Mouse (Mus musculus) spleen, postnatal 36 days (tissue): Measurements from ENCODE around the gene Zcchc7.

ENCODE experiments used
- DNase-seq, 2 experiments: peaks; one replicate each; pipeline ENCODE4 v3.0.0; 2022; ENCODE audit warnings: low spot score in 2 of 2, mixed read lengths in 1 of 2

Gene Zcchc7

DNA sequence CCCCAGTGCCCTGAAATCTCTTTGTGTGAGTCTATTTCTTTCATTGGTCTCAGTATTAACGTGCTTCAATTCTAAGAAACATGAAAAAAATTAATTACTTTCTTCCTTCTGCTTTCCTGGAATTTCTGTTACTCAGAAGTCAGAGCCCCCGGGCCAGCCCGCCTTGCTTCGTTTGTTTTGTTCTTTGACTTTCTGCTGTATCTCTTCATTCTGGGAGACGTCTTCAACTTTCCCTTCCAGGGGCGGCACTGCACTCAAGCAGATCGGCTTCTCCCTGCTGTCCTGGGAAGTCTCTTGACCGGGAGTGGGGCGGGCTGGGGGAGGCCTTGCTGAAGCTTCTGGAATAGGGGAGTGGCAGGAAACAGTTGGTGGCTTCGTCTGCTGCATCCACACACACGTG lies 207.5 kb downstream of the Zcchc7 start:
- no peak for DNase-seq

DNA sequence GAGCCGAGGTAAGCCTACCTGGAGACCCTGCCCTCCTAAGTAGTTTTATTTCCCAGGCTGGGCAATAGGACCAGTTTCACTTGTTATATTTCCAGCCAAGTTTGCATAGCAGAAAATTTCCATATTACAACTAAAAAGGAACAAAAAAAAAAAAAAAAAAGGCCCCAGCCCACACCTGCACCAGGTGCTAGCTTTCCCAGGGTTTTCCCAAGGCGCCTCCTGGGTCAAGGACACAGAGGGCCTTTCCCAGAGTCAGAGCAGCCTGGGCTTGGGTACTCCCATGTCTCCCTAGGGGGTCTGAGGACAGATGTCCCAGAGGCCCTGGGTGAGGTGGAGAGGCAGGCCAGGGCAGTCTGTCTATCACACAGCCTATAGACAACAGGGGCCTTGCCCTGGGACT lies 209.5 kb downstream of the Zcchc7 start:
- no peak for DNase-seq

DNA sequence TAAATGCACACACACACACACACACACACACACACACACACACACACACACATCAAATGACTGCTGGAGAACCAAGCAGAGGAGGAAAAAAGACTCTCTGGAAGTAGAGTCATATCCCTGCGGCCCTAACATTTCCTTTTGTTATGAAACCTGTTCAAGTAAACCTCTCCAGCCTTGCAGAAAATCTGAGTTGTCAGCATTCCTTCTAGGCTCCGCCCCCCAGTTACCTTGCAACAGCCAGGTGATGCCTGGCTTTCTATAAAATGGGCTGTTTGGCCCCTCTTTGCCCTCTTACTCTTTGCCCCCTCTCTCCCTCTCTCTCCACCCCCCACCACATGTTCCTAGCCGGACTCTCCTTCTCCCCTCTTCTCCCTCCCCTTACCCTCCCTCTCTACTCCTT lies 210.1 kb downstream of the Zcchc7 start:
- DNase-seq = no peak

DNA sequence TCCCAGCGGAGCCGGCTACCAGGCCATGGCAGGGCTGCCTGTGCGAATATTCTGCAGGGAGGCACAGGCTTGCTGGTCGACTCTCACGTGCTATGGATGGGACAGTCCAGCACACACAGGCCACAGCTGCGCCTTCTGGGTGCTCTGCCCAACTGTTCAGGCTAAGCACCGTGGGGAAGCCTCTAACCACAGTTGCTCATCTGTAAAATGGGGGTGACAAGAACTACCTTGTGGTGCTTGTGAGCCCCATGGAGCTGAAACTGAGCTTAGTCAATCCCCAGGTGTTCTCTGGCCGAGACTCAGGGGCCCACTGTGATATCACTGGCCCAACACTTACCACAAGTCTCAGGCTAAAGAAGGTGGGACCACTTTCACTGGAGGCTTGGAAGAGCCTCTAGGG lies 211.7 kb downstream of the Zcchc7 start:
- DNase-seq = peak; percentile 80 to 81

DNA sequence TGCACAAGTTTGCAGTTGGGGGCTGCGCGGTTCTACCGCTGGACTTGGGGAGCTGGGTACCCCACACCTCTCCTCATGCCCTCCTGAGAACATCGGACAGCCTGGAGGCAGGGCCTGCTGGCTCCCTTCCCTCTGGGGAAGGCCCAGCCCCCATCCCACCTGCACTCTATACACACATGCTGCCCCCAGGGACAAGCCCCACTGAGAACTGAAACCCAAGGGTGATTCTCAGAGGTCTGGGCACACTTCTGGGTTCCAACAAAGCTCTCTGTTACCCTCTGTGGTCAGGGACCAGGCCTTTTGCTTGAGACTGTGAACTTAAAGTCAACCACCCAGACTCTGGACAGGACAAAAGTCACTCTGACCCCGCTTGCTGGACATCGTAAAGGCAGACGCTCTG lies 214.4 kb downstream of the Zcchc7 start:
- DNase-seq = peak; percentile 92 to 93

DNA sequence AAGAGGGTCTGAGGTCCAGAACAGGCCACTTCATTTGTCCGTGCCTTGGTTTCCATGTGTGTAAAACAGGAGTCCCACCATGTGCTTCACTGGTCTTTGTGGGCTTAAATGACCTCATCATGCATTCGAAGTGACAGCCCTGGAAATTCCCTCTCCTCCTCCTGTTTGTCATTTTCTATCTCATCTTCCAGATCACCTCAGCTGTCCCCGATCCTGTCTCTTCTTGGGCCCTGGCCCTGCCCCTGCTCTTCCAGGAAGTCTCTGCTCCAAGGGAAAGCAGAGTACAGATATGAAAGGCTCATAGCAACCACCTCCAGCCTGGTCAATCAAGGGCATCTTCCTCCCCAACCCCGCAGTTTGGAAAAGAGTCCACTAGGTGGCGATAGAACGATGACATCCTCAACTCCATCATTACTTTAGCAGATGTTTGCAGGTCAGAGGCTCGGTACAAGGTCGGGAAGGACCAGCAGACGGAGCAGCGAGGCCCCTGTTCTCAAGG lies 215.0 kb downstream of the Zcchc7 start:
- peak; percentile 61 to 76 for DNase-seq

DNA sequence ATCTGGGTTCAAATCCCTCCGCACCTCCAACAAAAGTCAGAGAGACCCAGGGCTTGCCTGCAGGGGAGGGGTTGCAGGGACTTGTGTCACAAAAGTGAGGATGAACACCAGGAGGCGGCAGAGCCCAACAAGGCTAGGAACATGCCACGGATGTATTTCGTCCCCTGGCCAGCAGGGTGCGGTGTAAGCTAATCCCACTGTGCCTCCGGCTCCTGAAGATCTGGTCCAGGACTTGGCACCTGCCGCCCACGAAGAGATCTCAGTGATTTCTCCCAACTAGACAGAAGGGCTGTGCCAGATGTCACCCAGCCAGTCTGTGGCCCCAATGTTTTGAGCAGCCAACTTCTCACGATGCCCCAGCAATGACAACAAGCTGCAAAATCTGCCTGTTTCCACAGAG lies 217.8 kb downstream of the Zcchc7 start:
- DNase-seq = peak; percentile 83 to 88

DNA sequence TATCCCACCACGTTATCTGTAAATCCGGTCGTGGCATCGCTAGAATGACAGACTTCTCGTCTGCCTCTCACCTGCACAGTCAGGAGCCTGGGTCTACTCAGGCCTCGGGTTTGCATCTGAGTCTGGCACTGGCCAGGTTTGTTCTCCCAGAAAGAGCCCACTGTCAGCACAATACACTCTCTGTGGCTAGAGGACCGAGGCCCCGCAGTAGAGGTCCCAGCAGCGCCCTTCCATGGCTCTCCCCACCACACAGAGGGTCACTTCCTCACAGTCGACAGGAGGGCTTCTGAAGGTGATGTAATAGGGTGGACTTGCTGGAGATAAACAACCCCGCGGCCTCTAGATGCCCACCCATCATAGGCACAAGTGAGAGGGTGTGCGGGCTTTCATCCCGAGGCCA lies 218.2 kb downstream of the Zcchc7 start:
- DNase-seq = no peak

DNA sequence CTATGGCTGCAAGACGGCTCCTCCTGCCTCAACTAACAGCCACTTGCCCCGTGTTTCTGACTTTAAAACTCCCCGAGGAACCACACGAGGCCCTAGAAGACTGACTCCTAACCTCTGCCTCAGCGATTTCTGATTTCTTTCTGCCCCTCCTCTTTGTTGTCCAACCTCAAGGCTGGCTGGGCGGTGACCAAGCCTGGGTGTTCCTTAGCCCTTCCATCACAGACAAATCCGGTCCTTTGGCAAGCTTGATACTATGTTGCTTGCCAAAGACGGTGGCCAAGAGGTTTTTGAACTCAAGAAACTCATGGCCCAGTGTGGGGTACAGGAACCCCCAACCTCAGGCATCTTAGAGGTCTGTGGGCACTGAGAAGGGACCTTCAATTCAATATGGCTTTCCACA lies 218.7 kb downstream of the Zcchc7 start:
- DNase-seq = no peak

DNA sequence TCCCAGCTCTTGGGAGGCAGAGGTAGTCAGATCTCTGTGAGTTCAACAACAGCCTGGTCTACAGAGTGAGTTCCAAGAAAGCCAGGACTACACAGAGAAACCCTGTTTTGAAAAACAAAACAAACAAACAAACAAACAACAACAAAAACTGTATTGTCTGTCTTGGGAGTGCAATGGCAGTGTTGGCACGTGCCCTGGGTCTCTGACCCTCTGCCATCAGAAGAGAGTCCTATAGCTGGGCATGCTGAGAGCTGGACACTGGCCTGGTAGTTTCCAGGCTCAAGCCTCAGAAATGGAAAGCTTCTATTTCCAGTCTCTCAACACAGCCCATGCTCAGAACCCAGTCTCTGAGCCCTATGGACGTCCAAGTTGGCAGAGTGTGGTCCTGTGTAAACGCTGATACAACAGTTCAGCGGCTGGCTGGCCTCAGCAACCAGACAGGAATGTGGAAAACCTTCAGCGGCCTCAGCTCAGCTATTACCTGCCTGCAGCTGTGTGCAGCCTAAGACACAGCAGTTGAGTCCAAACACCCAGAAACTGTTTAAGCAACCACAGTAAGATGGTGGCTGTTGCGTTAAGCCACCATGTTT lies 220.4 kb downstream of the Zcchc7 start:
- DNase-seq = no peak

DNA sequence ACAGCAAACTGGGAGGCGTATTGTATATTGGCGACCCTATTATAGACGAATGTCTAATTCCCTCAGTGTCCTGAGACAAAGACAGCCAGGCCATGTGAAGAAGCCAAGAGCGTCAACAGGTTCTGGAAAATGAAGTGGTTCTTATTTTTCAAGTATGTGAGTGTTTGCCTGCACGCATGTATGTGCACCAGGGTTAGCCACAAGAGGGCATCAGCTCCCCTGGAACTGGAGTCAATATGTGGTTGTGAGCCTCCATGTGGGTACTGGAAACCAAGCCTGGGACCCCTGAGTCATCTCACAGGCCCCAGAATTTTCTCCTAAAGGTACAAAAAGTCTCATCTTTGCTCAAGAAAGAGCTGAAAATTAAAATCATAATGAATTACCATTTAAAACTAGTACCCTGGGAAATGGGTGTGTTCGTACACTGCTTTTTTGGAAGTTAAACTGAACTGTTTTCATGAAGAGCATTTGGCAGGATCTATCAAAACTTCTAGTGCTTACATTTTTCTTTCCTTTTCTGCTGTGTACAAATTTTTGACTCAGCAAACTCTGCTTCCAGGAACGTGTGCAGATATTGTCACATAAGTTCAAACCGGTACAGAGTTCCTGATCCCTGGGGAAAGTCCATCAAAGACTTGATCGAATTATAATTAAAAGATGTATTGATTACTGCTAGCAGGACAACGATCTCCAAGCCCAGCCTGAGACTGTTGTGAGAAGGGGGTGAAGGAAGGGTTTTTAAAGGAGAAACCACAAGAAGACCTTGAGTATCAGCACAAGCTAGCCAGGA lies 221.4 kb downstream of the Zcchc7 start:
- no peak for DNase-seq

DNA sequence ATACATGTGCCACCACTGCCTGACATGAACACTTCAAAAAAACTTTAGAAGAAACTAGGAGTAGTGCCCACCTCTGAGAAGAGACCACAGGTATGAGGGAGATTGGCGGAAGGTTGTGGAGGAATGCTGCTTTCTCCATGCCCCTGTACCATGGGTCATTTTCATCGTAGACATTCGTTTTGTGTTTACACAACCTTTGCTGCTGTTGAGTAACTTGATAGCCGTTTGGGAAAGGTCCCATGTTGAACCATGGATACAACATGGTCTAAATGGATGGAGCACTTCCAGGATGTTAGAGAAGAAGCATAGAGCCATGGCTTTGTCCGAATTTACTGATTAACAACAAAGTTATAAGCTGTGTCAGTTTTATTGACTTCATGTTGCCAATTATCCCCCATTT lies 222.5 kb downstream of the Zcchc7 start:
- no peak for DNase-seq

DNA sequence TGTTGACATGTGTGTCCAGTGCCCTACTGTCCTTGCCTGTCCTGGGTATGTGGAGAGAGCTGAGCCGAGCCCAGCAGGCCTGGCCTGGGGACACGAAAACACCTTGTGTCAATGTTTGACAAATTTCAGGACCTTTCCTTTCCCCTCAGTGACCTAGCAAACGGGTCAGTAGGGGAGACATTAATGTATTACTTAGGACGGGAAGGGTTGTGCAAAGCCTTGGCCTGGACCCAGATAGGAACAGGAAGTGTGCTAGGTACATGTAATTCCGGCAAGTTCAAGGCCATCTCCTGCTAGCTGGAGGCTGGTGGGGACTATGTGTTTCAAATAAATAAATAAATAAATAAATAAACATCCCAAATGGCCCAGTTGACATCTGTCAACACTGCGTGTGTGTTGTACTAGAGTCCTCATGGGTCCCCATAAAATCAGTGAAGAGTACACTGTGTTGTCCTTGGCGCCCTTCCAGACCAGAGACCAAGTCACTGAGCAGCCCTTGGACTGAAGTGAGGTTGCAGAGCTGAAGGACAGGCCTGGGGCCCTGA lies 224.2 kb downstream of the Zcchc7 start:
- DNase-seq = no peak

DNA sequence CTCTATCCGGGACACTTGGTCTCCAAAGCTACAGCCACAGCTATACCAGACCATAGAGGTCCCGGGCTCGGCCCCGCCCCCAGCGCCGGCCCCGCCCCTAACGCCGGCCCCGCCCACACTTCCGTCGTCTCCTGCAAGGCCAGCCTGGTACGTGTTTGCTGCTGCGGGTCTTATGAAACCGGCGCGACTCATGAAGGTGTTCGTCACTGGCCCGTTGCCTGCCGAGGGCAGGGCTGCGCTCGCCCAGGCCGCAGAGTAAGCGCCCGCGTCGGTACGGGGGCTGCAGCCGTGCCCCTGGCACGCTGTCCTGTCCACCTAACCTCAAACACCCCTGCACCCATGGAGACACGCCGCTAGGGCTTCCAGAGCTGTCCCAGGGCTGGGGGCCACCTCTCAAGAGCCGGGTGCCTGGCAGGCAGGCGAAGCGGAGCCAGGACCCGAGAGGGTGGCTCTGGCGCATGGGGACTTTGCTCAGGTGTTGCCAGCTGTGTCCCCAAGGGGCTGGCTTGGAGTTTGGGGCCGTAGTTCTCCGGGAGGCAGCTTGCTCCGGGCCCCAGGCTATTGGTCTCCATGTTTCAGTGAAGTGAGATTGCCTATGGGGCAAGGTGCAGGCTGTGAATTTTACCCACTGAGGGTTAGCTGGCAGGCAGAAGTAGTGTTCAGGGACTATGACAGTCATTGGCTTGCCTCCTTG lies 225.8 kb downstream of the Zcchc7 start, which contains the start of gene Grhpr:
TSS of gene Grhpr (plus strand) at position 116 of the 694 bp plus-strand sequence.
- DNase-seq = peak; percentile 81 to 82
